Mouse (Mus musculus) lung, postnatal 14 days (tissue): ENCODE results near the gene Rnf44.

Experiments used
- DNase-seq: peaks from one replicate; pipeline ENCODE4 v3.0.0; 2021

Gene Rnf44

DNA sequence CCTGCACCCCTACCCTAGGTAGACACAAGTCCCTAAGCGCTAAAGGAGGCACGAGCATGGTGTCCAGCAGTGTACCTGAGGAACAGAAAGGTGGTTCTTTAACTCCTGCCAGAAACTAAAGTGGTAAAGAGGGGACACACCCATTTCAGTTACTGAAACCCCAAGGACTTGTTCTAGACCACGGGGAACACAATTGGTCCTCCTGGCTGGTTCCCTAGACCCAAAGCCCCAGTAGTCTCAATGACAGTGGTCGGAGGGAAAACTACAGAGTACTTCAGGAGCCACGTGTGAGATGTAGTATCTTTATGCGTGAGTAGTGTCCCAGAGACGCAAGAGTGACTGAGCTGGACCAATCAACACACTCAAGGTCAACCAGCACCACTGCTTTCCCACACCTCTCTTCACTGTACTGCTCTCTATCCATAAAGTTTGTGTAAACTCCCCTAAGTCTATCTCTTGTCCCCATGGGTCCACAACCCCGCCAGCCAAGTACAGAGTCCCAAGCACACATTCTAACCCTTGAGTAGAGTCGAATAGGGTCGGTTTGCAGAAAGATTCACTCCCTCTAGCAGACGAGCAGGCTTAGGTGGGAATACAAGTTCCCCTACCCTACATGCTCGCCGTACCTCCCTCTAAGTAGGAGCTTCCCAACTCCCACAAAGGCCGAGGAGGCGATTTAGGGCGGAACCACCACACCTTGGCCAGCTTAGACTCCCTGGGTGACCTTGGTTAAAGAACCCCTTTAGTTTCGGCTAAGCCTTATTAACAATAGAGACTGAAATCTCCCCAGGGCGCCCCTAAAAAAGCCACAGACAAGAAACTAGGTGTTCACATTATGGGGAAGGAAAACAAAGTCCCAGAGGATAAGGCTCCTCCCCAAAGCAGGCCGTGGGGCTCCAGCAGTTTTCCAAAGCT, 7.3 kb downstream of the Rnf44 start:
- DNase-seq: no peak

DNA sequence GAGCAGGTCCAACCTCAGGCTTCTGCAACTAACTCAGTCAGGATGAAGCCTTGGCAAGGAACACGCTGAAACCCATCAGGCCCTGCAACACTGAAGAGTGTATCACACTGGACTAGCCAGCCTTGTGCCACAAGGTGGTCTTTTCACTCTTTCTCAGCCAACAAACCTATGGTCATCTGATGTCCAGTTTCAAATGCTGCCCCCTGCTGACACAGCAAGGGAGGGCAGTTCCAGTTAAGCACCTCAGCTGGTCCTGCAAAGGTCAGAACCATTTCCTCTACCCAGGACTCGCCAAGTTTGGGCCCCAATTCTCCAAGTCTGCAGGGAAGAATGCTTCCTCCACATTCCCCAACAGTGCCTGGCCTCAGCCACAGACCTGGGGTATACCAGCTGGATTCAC, 8.5 kb downstream of the Rnf44 start:
- DNase-seq: peak; percentile 59

DNA sequence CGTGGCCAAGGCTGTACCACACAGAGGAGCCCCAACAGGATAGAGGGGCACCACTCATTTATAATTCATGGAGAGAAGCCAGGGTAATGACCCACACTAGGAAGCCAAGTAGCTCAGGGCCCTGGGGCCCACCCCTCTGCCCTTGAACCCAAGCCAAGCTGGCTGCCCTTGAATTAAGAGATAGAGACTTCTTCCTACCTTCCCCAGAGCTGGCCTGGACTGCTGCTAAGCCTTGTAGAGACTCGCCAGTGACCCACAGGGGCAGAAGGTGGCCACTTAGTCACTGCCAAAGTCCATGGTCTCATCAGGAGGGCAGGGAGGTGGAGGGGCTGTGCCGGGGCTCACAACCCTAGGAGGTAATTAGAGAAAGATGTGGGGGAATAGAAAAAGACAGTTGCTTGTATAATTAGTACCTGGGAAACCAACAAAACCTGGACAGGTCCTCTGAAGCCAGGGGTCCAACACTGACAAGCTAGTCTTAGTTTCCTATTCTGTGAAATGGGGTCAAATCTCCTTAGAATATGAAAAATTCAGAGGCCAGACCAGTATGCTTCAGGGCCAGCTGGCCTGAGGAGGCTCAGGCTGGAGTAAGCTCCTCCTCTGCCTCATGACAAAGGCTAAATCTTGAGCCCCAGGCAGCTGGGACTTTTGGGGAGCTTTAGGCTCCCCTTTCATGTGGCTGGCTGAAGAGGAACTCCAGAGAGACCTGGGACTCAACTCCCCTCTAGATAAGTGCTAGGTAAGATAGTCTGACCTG, 9.4 kb downstream of the Rnf44 start:
- DNase-seq: no peak

DNA sequence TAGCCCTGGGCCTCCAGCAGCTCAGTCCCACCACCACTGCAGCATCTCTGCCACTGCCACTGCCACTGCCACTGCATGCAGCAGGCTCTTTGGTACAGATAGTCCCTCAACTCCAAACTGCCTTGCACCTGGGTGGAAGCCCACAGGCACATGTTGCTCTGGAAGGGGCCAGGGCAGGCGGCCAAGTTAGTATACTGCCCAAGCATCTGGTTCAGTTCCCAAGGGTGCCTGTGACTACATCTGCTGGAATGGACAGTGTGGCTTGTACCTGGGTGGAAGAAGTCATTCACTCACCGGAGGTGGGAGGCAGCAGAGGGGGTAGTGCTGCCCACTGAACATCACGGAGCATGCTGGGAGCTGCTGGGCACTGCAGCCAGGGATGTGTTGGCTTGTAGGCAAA, 10.4 kb downstream of the Rnf44 start:
- DNase-seq: no peak

DNA sequence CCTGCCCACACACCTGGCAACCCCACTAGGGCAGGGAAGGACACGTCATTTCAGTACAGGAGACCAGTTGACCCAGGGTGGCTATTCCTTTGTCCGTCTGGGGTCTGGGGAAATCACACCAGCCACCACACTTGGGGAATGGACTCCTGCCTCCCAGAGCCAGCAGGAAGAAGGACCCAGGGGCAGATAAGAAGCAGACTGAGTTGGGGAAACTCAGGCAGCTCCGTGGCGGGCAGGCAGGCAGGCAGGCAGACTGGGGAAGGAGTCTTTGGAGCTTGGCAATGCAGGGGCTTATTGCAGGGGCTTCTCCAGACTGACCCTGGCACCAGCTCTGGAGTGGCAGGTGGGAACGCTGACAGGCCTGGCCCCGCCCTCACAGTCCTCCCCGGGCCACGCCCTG, 12.4 kb downstream of the Rnf44 start:
- no peak for DNase-seq

GRCm38 (mm10) chr13:54680184-54680853, 13.4 kb downstream of the Rnf44 start:
- no peak for DNase-seq

DNA sequence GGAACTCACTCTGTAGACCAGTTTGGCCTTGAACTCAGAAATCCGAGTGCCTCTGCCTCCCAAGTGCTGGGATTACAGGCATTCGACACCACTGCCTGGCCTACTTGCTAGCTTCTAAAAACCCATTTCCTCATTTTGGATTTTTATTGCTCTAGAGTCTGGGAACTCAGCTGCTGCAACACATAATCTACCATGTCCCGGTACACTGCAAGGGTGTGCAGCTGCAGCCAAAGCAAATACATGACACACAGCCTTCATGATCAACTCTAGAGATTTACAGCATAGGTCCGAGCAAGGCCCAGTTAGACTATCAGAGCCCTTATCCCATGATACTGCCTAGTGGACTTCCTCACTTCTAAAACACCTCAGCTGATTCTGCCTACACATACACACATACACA, 15.4 kb downstream of the Rnf44 start:
- no peak for DNase-seq

DNA sequence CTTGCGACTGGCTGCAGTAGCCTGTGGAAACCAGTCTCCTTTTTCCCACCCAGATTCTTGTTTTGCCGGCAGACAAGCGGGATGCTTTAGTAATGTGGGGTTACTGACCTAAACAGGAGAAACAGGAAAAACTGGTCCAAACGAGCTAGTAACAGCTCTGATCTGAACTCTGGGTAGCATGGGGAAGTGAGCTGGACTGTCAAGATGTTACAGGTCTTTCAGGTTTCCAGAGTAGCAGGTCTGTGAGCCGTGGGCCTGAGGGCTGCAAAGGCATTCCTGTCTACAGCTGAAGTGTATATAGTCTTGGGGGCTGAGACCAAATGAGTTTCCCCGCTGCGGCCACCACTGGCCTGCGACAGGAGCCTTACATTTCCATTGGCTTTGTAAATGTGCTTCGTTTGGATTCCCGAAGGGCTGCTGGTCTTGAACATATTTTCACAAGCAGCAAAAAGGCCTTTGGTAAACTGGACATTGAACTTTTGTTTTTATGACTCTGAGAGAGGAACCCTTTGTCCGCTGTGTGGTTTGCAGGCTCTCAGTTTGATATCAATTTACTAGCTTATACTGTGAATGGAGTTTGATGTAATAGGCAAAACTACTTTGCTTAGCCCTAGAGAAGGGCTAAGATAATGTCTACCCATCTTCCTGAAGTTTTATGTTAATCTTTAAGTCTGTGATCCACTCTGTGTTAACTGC, 17.7 kb downstream of the Rnf44 start:
- no peak for DNase-seq

DNA sequence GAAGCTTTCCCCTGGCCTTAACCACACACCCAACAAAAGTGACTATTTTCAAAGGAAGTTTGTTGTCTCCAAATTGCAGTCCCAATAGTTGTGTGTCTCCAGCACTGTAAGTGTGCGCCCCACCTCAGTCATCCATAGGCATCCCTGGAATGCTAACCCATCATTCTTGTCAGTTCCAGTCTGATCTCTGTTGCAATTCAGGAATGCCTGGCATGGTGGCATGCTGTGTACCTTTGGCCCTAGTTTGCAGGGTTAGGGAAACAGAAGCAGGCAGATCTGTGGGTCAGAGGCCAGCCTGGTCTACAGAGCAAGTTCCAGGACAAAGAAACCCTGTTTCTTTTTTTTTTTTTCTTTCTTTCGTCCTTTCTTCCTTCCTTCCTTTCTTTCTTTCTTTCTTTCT, 23.2 kb downstream of the Rnf44 start:
- no peak for DNase-seq

DNA sequence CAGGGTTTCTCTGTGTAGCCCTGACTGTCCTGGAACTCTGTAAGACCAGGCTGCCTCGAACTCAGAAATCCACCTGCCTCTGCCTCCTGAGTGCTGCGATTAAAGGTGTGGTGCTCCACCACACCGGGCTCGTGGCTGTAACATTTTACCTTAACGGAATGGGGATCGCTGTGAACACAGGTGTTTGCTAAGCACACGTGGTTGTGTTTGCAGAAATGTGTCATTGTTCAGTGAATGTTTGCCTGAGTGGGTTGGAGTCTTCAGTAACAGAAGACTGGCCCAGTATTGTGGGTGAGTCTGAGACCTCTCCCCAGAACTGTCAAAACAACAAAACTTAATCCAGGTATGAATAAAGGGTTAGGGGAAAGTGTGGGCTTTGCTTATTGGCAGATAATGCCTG, 28.6 kb downstream of the Rnf44 start:
- DNase-seq: no peak

GRCm38 (mm10) chr13:54664509-54664908, 29.2 kb downstream of the Rnf44 start:
- no peak for DNase-seq

- no peak for DNase-seq
These were observed 29.7 kb downstream of the Rnf44 start for GRCm38 (mm10) chr13:54663999-54664398.

- DNase-seq: no peak
These were observed 32.3 kb downstream of the Rnf44 start for GRCm38 (mm10) chr13:54661358-54661757.

- no peak for DNase-seq
These were observed 32.8 kb downstream of the Rnf44 start for GRCm38 (mm10) chr13:54660877-54661276.

- no peak for DNase-seq
These were observed 43.2 kb downstream of the Rnf44 start for GRCm38 (mm10) chr13:54650461-54650860.

GRCm38 (mm10) chr13:54635011-54635410, 58.7 kb downstream of the Rnf44 start:
- no peak for DNase-seq

GRCm38 (mm10) chr13:54632731-54633277, 60.9 kb downstream of the Rnf44 start:
- DNase-seq: no peak
